Mouse (Mus musculus): Measurements from ENCODE around the gene Tnfrsf9.
"Not testable (repeated sequence)": the region's sequence is repeated elsewhere in the genome, so short reads cannot be mapped to it uniquely, and the experiment has no call there.

DNA sequence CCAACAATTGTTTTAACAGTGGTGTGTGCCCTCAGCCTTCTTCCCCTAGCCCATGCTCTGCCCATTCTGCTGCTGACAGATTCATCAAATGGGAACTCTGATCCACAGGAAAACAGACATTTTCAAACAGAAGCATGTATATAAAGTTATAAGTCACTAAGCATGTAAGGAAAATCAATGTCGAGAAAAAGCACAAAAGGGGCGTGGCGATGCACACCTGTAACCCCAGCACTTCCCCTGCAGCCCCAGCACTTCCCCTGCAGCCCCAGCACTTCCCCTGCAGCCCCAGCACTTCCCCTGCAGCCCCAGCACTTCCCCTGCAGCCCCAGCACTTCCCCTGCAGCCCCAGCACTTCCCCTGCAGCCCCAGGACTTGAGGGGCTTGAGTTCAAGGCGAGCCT, 39.9 kb upstream of the Tnfrsf9 start:
- not testable (repeated sequence) for TF ChIP-seq GATA1 (IDR thresholded peaks at IDR 0.05; ENCODE audit: borderline replicate concordance, low read length); FLI1 (IDR thresholded peaks at IDR 0.05; ENCODE audit: low read length)
